Mouse (Mus musculus): ENCODE data around the gene Fhad1. TPM values are rescaled to one million over a fixed set of nuclear protein-coding genes. Genes with fewer than 3 reads are reported as not detected.

Fhad1 gene
- polyA plus RNA-seq, 1 experiment from 2014 or later: 9.0 TPM

GRCm38 (mm10) chr4:141898905-141899304 is 116.0 kb downstream of the Fhad1 start:
- Histone ChIP-seq H3K27ac (replicated peaks) (no peak overlapping the region), H3K4me3 (replicated peaks) (no peak overlapping the region), H3K4me2 (replicated peaks) (no peak overlapping the region), H3K36me3 (no peaks in the 10 kb centered on the region), H3K9me3 (replicated peaks) (no peaks in the 10 kb centered on the region), H3K9ac (no peak overlapping the region), H3K4me1 (peaks cover 43% of the 10 kb centered on the region), H3K27me3 (no peaks in the 10 kb centered on the region)
- WGBS: 74% methylated on average over 8 of the region's 8 CpGs
- no peak for ATAC-seq (ENCODE audit: insufficient number of reproducible peaks, low FRiP score, low TSS enrichment, low read depth)

GRCm38 (mm10) chr4:141897838-141898237 is 117.0 kb downstream of the Fhad1 start:
- WGBS: 46% methylated on average over 3 of the region's 3 CpGs
- H3K36me3 ChIP-seq: no peaks in the 10 kb centered on the region
- no peaks in the 10 kb centered on the region for H3K9me3 ChIP-seq (replicated peaks)
- ATAC-seq (ENCODE audit: insufficient number of reproducible peaks, low FRiP score, low TSS enrichment, low read depth): peak; percentile 63
- no peak overlapping the region for H3K4me2 ChIP-seq (replicated peaks)
- H3K4me1 ChIP-seq: peaks cover 43% of the 10 kb centered on the region
- no peak overlapping the region for H3K4me3 ChIP-seq (replicated peaks)
- no peaks in the 10 kb centered on the region for H3K27me3 ChIP-seq
- H3K9ac ChIP-seq: no peak overlapping the region
- no peak overlapping the region; the same call in 1 of the 2 replicates for H3K27ac ChIP-seq (replicated peaks)

- H3K36me3 ChIP-seq: no peaks in the 10 kb centered on the region
- peak overlapping the region; percentile 3; the same call in 1 of the 2 replicates for H3K27ac ChIP-seq (replicated peaks)
- 75% methylated on average over 6 of the region's 6 CpGs for WGBS
- no peak overlapping the region for H3K9ac ChIP-seq
- ATAC-seq (ENCODE audit: insufficient number of reproducible peaks, low FRiP score, low TSS enrichment, low read depth): no peak
- peaks cover 42% of the 10 kb centered on the region for H3K4me1 ChIP-seq
- H3K9me3 ChIP-seq (replicated peaks): no peaks in the 10 kb centered on the region
- H3K4me3 ChIP-seq (replicated peaks): no peak overlapping the region
- no peaks in the 10 kb centered on the region for H3K27me3 ChIP-seq
- H3K4me2 ChIP-seq (replicated peaks): no peak overlapping the region
Measured at GRCm38 (mm10) chr4:141897225-141897624, 117.7 kb downstream of the Fhad1 start.

- no peak for ATAC-seq (ENCODE audit: insufficient number of reproducible peaks, low FRiP score, low TSS enrichment, low read depth)
- H3K36me3 ChIP-seq: no peaks in the 10 kb centered on the region
- no peak overlapping the region for H3K27ac ChIP-seq (replicated peaks)
- H3K4me1 ChIP-seq: peaks cover 34% of the 10 kb centered on the region; the same call in 1 of the 2 replicates
- no peaks in the 10 kb centered on the region for H3K27me3 ChIP-seq
- 53% methylated on average over 12 of the region's 12 CpGs for WGBS
- H3K9ac ChIP-seq: no peak overlapping the region
- no peaks in the 10 kb centered on the region for H3K9me3 ChIP-seq (replicated peaks)
- H3K4me2 ChIP-seq (replicated peaks): no peak overlapping the region
- no peak overlapping the region for H3K4me3 ChIP-seq (replicated peaks)
Measured at GRCm38 (mm10) chr4:141895772-141896171, 119.1 kb downstream of the Fhad1 start.

GRCm38 (mm10) chr4:141893157-141893784 is 121.6 kb downstream of the Fhad1 start:
- no peak overlapping the region for H3K27ac ChIP-seq (replicated peaks)
- H3K4me2 ChIP-seq (replicated peaks): no peak overlapping the region
- no peak for ATAC-seq (ENCODE audit: insufficient number of reproducible peaks, low FRiP score, low TSS enrichment, low read depth)
- H3K4me3 ChIP-seq (replicated peaks): no peak overlapping the region
- H3K36me3 ChIP-seq: no peaks in the 10 kb centered on the region
- H3K9ac ChIP-seq: no peak overlapping the region
- WGBS: 80% methylated on average over 8 of the region's 8 CpGs
- peaks cover 16% of the 10 kb centered on the region; the same call in 1 of the 2 replicates for H3K4me1 ChIP-seq
- no peaks in the 10 kb centered on the region for H3K9me3 ChIP-seq (replicated peaks)
- no peaks in the 10 kb centered on the region for H3K27me3 ChIP-seq

- no peaks in the 10 kb centered on the region for H3K9me3 ChIP-seq (replicated peaks)
- no peak overlapping the region for H3K4me3 ChIP-seq (replicated peaks)
- no peak overlapping the region for H3K4me2 ChIP-seq (replicated peaks)
- no peak for ATAC-seq (ENCODE audit: insufficient number of reproducible peaks, low FRiP score, low TSS enrichment, low read depth)
- no peaks in the 10 kb centered on the region for H3K4me1 ChIP-seq
- H3K27ac ChIP-seq (replicated peaks): no peak overlapping the region
- WGBS: 44% methylated on average over 6 of the region's 6 CpGs
- H3K9ac ChIP-seq: no peak overlapping the region
- H3K36me3 ChIP-seq: no peaks in the 10 kb centered on the region
- no peaks in the 10 kb centered on the region for H3K27me3 ChIP-seq
Measured at GRCm38 (mm10) chr4:141886385-141886968, 128.4 kb downstream of the Fhad1 start.

- Histone ChIP-seq H3K36me3 (no peaks in the 10 kb centered on the region), H3K4me3 (replicated peaks) (no peak overlapping the region), H3K4me2 (replicated peaks) (no peak overlapping the region), H3K9me3 (replicated peaks) (no peaks in the 10 kb centered on the region), H3K4me1 (no peaks in the 10 kb centered on the region), H3K27me3 (no peaks in the 10 kb centered on the region), H3K27ac (replicated peaks) (no peak overlapping the region), H3K9ac (no peak overlapping the region)
- ATAC-seq (ENCODE audit: insufficient number of reproducible peaks, low FRiP score, low TSS enrichment, low read depth): no peak
- 68% methylated on average over 9 of the region's 9 CpGs for WGBS
Measured at GRCm38 (mm10) chr4:141885451-141885850, 129.4 kb downstream of the Fhad1 start.

- Histone ChIP-seq H3K27ac (replicated peaks) (no peak overlapping the region), H3K36me3 (no peaks in the 10 kb centered on the region), H3K27me3 (no peaks in the 10 kb centered on the region), H3K4me1 (no peaks in the 10 kb centered on the region), H3K9me3 (replicated peaks) (no peaks in the 10 kb centered on the region), H3K9ac (no peak overlapping the region), H3K4me3 (replicated peaks) (no peak overlapping the region), H3K4me2 (replicated peaks) (no peak overlapping the region)
- ATAC-seq (ENCODE audit: insufficient number of reproducible peaks, low FRiP score, low TSS enrichment, low read depth): no peak
- WGBS: 77% methylated on average over 7 of the region's 7 CpGs
Measured at GRCm38 (mm10) chr4:141882858-141883257, 132.0 kb downstream of the Fhad1 start.

GRCm38 (mm10) chr4:141881950-141882349 is 132.9 kb downstream of the Fhad1 start:
- Histone ChIP-seq H3K27ac (replicated peaks) (no peak overlapping the region), H3K9ac (no peak overlapping the region), H3K4me3 (replicated peaks) (no peak overlapping the region), H3K36me3 (no peaks in the 10 kb centered on the region), H3K9me3 (replicated peaks) (no peaks in the 10 kb centered on the region), H3K4me1 (no peaks in the 10 kb centered on the region), H3K4me2 (replicated peaks) (no peak overlapping the region), H3K27me3 (no peaks in the 10 kb centered on the region)
- ATAC-seq (ENCODE audit: insufficient number of reproducible peaks, low FRiP score, low TSS enrichment, low read depth): no peak
- 63% methylated on average over 5 of the region's 5 CpGs for WGBS

GRCm38 (mm10) chr4:141881289-141881914 is 133.5 kb downstream of the Fhad1 start:
- Histone ChIP-seq H3K4me3 (replicated peaks) (no peak overlapping the region), H3K4me1 (no peaks in the 10 kb centered on the region), H3K9me3 (replicated peaks) (no peaks in the 10 kb centered on the region), H3K9ac (no peak overlapping the region), H3K36me3 (no peaks in the 10 kb centered on the region), H3K4me2 (replicated peaks) (no peak overlapping the region), H3K27me3 (peaks cover under 1% of the 10 kb centered on the region; the same call in 1 of the 2 replicates), H3K27ac (replicated peaks) (no peak overlapping the region)
- ATAC-seq (ENCODE audit: insufficient number of reproducible peaks, low FRiP score, low TSS enrichment, low read depth): no peak
- 49% methylated on average over 10 of the region's 10 CpGs for WGBS

- no peak for ATAC-seq (ENCODE audit: insufficient number of reproducible peaks, low FRiP score, low TSS enrichment, low read depth)
- Histone ChIP-seq H3K27me3 (peaks cover 11% of the 10 kb centered on the region), H3K4me1 (peaks cover 8% of the 10 kb centered on the region), H3K36me3 (no peaks in the 10 kb centered on the region), H3K9me3 (replicated peaks) (no peaks in the 10 kb centered on the region), H3K4me2 (replicated peaks) (no peak overlapping the region), H3K9ac (no peak overlapping the region), H3K27ac (replicated peaks) (no peak overlapping the region), H3K4me3 (replicated peaks) (no peak overlapping the region)
- WGBS: 58% methylated on average over 9 of the region's 9 CpGs
Measured at GRCm38 (mm10) chr4:141879875-141880274, 135.0 kb downstream of the Fhad1 start.

Data from embryonic facial prominence, embryonic 15.5 days (tissue).